Mouse (Mus musculus) megakaryocyte, adult 5-6 weeks (primary cell): ENCODE results near the gene Tdrd7. TPM values are rescaled to one million over a fixed set of nuclear protein-coding genes. Genes with fewer than 3 reads are reported as not detected.

Source experiments
- ATAC-seq: 2 replicates; pipeline ENCODE4 v1.8.0; 2016; ENCODE audit warnings: mild to moderate bottlenecking, inconsistent platforms; ENCODE audit not compliant: poor library complexity, severe bottlenecking
- total RNA-seq, 2 experiments: library from RNA; stranded (forward) in 1 of 2; stranded (reverse) in 1 of 2; fragments of 153-499, 151-499 nt in 1 of 2; fragments of 221-1000, 200-1000 nt in 1 of 2; gene quantifications; 2 replicates each; pipeline versions ENCODE4 v1.2.3 to v1.2.4; 2015 to 2017

Gene Tdrd7
- total RNA-seq, 2 experiments from 2014 or later: 31.4 to 68.3 TPM

GRCm38 (mm10) chr4:45971806-45972447 is 6.8 kb downstream of the Tdrd7 start:
- ATAC-seq: peak; percentile 98

DNA sequence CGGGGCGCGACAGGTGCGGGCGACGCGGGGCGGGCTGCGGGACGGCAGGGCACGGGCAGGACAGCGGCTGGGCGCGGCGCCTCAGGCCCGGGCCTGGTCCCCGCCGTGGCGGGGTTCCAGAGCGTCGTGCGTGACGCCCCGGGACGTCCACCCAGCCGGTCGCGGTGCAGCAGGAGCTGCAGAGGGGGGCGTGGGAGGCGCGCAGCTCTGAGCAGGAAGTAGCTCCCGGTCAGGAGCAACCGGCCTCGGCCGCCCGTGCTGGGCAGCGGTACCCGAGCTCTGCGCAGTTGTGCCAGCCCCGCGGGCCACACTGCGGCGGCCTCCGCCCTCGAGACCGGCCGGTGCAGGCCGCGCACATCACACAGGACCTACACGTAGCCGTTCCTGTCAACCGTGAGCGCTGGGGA is 7.3 kb downstream of the Tdrd7 start:
- peak; percentile 61 for ATAC-seq

GRCm38 (mm10) chr4:45972951-45973350 is 7.8 kb downstream of the Tdrd7 start:
- no peak for ATAC-seq

DNA sequence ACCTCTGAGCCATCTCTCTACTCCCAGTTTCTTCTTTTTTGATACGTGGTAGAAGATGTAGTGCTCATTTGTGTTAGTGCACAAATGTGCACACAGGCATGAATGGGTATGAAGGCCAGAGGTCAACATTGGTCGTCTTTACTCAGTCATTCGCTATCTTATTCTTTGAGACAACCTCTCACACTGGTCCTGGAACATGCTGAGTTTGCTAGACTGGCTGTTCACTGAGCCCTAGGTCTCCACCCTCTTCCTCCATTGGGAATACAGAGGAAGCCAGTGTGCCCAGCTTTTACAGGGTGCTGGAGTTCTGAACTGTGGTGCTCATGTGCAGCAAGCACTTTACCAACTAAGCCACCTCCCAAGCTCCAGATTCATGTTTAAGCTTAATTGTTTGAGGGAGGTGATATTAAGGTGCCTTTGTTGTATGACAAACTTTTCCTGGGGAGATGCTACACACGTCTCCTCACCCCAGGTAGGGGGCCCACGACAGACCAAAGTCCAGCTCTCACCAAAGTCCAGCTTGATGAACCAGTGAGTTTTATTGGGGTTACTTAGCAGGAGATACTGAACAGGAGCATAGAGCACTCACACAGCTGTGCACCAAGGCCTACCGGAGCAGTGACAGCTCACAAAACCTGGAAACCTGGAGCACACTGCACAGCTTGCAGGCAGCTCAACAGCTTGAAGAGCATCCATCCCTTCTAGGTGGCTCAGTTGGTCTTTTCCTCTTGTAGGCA is 12.0 kb downstream of the Tdrd7 start:
- ATAC-seq: no peak

- ATAC-seq: no peak
These were observed 14.8 kb downstream of the Tdrd7 start for GRCm38 (mm10) chr4:45979916-45980315.

GRCm38 (mm10) chr4:45981054-45981453 is 15.9 kb downstream of the Tdrd7 start:
- ATAC-seq: peak; percentile 97

GRCm38 (mm10) chr4:45990427-45991135 is 25.4 kb downstream of the Tdrd7 start:
- no peak for ATAC-seq

DNA sequence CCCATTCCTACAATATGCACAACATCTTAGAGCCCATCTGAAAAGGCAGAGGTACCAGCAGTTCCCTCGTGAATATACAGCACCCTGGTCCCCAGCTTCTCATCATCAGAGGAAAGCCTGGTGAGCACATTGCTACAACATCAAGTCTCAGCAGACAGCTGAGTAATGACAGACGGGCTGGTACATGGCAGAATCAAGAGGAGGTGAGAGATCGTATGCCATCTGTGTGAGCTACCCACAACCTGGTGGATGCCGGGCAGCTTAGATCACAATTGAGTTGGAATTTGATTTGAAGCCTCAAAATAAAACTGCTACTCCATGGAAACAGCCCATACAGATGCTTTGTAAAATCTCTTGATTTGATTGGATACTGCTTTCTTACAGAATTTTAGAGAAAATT is 33.4 kb downstream of the Tdrd7 start:
- ATAC-seq: no peak

- no peak for ATAC-seq
These were observed 43.1 kb downstream of the Tdrd7 start for GRCm38 (mm10) chr4:46008142-46008793.

DNA sequence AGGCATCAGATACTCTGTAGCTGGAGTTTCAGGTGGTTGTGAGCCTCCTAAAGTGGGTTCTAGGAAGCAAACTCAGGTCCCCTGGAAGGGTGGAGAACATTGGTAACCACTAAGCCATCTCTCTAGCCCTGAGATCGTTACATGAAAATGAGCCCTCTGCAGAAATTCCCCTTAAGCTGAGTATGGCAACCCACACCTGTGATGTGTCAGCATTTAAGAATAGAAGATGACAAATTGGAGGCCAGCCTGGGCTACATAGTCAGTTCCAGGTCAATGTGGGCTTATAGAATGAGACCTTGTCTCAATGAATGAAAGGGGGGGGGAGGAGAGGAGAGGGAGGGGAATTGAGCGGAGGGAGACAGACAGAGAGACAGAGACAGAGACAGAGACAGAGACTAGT is 46.6 kb downstream of the Tdrd7 start:
- no peak for ATAC-seq

DNA sequence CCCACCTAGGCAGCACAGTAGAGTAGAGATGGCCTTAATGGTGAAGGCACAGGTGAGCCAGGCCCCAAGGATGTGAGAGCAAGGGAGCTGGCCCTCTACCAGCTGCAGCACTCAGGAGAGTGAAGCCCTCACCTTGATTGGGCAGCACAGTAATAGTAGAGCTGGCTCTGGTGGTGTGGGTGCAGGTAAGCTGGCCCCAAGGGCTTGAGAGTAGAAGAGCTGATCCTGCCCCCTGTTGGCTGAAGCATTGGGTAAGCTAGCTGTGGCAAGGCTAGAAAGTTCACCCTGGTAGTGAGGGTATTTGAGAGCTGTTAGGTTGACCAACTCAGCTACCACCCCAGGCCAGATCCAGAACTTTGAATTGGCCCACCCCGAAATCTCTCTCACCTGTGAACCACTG is 50.5 kb downstream of the Tdrd7 start:
- ATAC-seq: no peak

DNA sequence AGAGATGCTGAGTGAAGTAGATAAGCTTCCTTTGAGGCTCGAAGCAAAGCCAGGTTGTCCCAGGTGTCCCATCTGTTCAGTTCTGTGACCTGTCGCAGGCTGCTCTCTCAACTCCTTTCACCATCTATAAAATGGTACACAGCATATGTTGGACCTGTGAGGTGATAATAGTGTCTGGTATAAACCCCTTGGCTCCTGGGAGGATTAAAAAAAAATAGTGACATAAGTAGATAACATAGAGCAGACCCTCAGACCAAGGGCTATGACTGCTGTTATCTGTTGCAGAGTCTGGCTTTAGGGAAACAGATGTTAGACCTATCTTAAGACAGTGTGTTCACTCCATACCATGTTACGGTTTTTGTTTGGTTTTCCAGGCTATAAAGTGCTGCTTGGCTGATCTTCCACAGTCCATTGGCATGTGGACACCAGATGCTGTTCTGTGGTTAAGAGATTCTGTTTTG is 57.9 kb downstream of the Tdrd7 start:
- ATAC-seq: no peak

DNA sequence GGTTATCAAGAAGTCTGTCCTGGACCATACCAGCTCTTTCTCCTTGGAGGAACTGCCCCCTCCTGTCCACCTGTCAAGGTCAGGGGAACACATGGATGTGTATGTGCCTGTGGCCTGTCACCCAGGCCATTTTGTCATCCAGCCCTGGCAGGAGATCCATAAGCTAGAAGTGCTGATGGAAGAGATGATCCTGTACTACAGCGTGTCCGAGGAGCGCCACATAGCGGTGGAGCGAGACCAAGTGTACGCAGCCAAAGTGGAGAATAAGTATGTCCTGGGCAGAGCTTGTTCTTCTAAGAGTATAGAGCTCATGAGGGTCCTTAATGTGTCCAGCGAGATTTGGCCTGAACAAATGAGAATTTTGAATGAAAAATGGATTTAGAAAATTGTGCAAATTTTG is 60.8 kb downstream of the Tdrd7 start:
- ATAC-seq: no peak

DNA sequence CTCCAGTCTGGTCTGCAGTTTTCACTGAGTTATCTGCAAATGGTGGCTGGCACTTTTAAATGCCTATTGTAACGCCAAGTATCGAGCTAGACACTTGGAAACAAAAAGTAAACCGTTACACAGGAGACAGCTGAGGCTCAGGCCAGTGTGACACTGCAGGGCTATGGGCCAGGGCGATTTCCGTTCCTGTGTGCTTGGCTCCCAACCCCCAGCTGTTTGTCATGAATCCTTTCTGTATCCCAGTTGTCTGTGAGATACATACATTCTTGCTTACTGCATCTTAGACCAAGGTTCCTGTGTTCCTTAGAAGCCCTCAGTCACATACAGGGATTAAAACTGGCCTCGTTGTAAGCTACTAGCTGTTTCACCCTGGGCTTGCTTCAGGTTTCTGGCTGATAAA is 63.1 kb downstream of the Tdrd7 start:
- no peak for ATAC-seq

DNA sequence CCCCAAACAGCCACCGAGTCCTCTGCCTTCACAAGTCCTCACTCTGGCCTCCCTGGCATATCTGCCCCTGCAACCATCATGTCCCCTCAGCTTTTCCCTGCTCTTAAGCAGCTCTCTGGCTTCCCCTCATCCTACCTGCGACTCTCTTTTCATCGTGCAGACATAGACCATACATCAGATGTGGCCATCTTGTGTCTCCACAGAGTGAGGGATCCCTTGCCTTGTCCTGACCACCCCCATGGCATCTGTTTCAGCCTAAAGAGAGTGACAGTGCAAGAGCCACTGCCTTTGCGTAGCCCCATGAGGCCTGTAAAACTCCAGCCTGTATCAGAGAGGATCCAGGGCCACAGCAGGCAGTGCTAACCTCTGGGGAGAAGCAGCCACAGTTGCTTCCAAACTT is 63.6 kb downstream of the Tdrd7 start:
- ATAC-seq: no peak

DNA sequence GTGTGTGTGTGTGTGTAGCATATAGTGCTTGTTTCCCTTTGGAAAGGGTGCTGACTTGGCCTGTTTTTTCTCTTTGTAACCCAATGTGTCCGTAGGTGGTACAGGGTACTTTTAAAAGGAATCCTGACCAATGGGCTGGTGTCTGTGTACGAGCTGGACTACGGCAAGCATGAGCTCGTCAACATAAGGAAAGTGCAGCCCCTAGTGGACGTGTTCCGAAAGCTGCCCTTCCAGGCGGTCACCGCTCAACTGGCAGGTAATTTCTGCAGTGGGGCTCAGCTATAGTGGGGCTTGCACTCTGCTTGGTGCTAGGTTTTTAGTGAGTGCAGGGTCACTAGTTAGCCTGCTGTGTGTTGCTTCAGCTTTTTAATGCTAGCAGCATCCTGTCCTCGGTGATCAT is 64.4 kb downstream of the Tdrd7 start:
- no peak for ATAC-seq

GRCm38 (mm10) chr4:46032448-46032847 is 67.3 kb downstream of the Tdrd7 start:
- no peak for ATAC-seq

- no peak for ATAC-seq
These were observed 68.1 kb downstream of the Tdrd7 start for GRCm38 (mm10) chr4:46033197-46033596.

DNA sequence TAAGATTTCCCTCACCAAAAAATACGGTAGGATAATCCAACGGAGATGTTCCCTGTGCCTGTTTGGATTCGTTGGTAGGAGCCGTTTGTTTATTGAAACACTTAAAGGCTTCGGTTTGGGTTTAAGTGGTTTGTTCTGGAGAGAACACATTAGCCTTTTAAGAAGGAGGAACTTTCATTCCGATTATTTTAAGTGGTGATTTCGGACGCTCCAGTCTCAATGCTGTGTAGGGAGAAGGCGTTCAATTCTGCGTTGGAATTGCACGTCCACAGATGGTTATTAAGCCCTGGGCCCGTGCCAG is 73.4 kb downstream of the Tdrd7 start:
- ATAC-seq: no peak

DNA sequence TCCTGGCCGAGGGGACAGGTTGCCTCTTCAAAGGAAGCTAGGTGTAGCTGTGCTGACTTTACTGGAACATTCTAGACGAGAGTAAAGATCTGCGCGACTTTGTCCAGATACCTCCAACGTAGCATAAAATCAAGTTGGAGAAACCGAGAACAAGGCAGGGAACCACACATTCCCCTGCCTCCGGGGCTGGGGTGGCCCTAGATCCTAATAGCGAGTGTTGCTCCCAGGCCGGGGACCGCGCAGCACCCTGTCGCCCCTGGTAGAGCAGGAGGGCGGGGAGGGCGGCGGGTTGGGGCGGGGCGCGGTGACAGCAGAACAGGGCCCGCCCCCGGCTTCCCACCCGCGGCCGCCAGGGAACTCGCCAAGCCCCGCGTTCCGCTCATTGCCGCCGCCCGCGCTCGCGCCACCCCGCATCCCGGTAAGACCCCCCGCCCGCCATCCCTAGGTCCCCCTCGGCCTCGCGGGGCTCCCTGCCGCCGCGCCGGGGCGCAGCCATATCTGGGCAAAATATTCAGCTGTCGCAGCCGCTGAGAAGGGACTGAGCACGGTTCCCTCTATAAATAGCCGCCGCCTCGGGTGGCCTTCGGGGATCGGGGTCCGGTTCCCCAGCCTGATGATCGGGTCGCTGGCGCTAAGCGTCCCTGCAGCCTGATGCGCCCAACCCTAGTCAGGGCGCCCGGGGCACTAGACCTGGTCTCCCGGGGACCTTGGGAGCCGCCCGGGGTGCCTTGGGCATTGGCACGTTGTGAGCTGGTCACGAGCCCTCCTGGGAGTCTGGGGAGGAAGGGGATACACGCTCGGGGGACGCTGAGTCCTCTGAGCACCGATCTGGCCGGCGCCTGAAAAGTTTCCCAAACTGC is 74.0 kb downstream of the Tdrd7 start, which contains the start of gene Tmod1:
TSS of gene Tmod1 (plus strand) at position 44 of the 860 bp plus-strand sequence.
- ATAC-seq: peak; percentile 56

GRCm38 (mm10) chr4:46039899-46040298 is 74.8 kb downstream of the Tdrd7 start:
- no peak for ATAC-seq
